Mouse (Mus musculus) heart, postnatal 0 days (tissue): Measurements from ENCODE around the gene Ncoa4. TPM values are rescaled to one million over a fixed set of nuclear protein-coding genes. Genes with fewer than 3 reads are reported as not detected.
"Not testable (repeated sequence)": the region's sequence is repeated elsewhere in the genome, so short reads cannot be mapped to it uniquely, and the experiment has no call there.

ENCODE experiments used
- ATAC-seq: fragments of 200-750 bp; cut with Nextera tagmentation; 2 replicates; pipeline ENCODE4 v1.8.0; 2017; ENCODE audit warnings: low read depth, moderate number of reproducible peaks, moderate library complexity; ENCODE audit not compliant: insufficient read depth
- DNase-seq: peaks from one replicate; pipeline ENCODE4 v3.0.0-alpha.2; 2016; ENCODE audit warnings: low spot score
- H3K27ac ChIP-seq: fragments of 300-500 bp; sonication (generic); 2 replicates; pipeline ENCODE4 v1.5.1; 2014; ENCODE audit warnings: low read depth, mild to moderate bottlenecking
- H3K27me3 ChIP-seq: fragments of 300-500 bp; sonication (generic); 2 replicates; pipeline ENCODE4 v1.6.1; 2014; ENCODE audit warnings: low read length, mixed read lengths; ENCODE audit not compliant: control insufficient read depth, insufficient read depth
- H3K36me3 ChIP-seq: fragments of 300-500 bp; sonication (generic); replicated peaks from 2 replicates; pipeline ENCODE4 v1.6.1; 2014; ENCODE audit warnings: low read length, mixed read lengths; ENCODE audit not compliant: control insufficient read depth, insufficient read depth
- H3K4me1 ChIP-seq: fragments of 300-500 bp; sonication (generic); 2 replicates; pipeline ENCODE4 v1.6.1; 2014; ENCODE audit warnings: antibody characterized with exemption; ENCODE audit not compliant: control insufficient read depth, insufficient read depth
- H3K4me2 ChIP-seq: fragments of 300-500 bp; sonication (generic); 2 replicates; pipeline ENCODE4 v1.6.1; 2014; ENCODE audit warnings: low read depth, mild to moderate bottlenecking, low read length, moderate library complexity
- H3K4me3 ChIP-seq: fragments of 300-500 bp; sonication (generic); 2 replicates; pipeline ENCODE4 v1.5.1; 2014; ENCODE audit warnings: low read depth, low read length
- H3K9ac ChIP-seq: fragments of 300-500 bp; sonication (generic); replicated peaks from 2 replicates; pipeline ENCODE4 v1.6.1; 2014; ENCODE audit warnings: low read depth, low read length, mixed read lengths
- H3K9me3 ChIP-seq: fragments of 300-500 bp; sonication (generic); replicated peaks from 2 replicates; pipeline ENCODE4 v1.6.1; 2016; ENCODE audit warnings: low read length; ENCODE audit not compliant: control insufficient read depth
- CTCF ChIP-seq: IDR thresholded peaks from 2 replicates; pipeline ENCODE4 v1.5.1; 2016; ENCODE audit warnings: antibody characterized with exemption, control low read depth, low read depth
- EP300 ChIP-seq: IDR thresholded peaks from 2 replicates; pipeline ENCODE4 v1.6.1; 2016; ENCODE audit warnings: antibody characterized with exemption, low read depth
- WGBS: fragments of 180-500 bp; shearing (Covaris S2); extraction: QIAGEN DNeasy Blood & Tissue Kit; methylation state at CpG from one replicate; pipeline ENCODE4 v1.1.7; 2014; 5-methylcytosine and 5-hydroxymethylcytosine counted together
- polyA plus RNA-seq: library from polyadenylated mRNA; unstranded; fragments of >200 nt; fragmentation: Nextera tagmentation; extraction: Ambion mirVana; gene quantifications from 2 replicates; pipeline ENCODE4 v1.2.1, GENCODE M21; 2015
- total RNA-seq: library from RNA; depleted of rRNA; stranded (reverse); fragments of >200 nt; gene quantifications from 2 replicates; pipeline ENCODE4 v1.2.3, GENCODE M21; 2014; ENCODE audit warnings: low replicate concordance

Gene Ncoa4
- total and polyA plus RNA-seq, 2 experiments from 2014 or later, result 62.1 to 137 TPM

GRCm38 (mm10) chr14:32190627-32191391 lies 31.1 kb downstream of the Ncoa4 start:
- ATAC-seq, result no peak
- peaks cover 73% of the 10 kb centered on the region for H3K36me3 ChIP-seq

GRCm38 (mm10) chr14:32191926-32192325 lies 32.3 kb downstream of the Ncoa4 start:
- Histone ChIP-seq H3K36me3 (peaks cover 67% of the 10 kb centered on the region), H3K9me3 (no peaks in the 10 kb centered on the region), H3K4me3 (no peak overlapping the region), H3K27me3 (no peaks in the 10 kb centered on the region), H3K9ac (no peak overlapping the region), H3K4me2 (no peak overlapping the region), H3K4me1 (no peaks in the 10 kb centered on the region), H3K27ac (no peak overlapping the region)
- ATAC-seq (no peak), DNase-seq (no peak)
- 56% methylated on average over 5 of the region's 5 CpGs for WGBS
- TF ChIP-seq CTCF (no peak), EP300 (no peak)

More at GRCm38 (mm10) chr14:32190627-32191391, 31.1 kb downstream of the Ncoa4 start:
- no peak overlapping the region for H3K27ac ChIP-seq
- H3K4me3 ChIP-seq, result no peak overlapping the region
- H3K9me3 ChIP-seq, result no peaks in the 10 kb centered on the region
- no peak overlapping the region for H3K4me2 ChIP-seq
- H3K4me1 ChIP-seq, result no peaks in the 10 kb centered on the region
- no peak overlapping the region for H3K9ac ChIP-seq
- TF ChIP-seq EP300, result no peak
- no peak for TF ChIP-seq CTCF
- no peaks in the 10 kb centered on the region for H3K27me3 ChIP-seq
- DNase-seq, result no peak
- WGBS, result 78% methylated on average over 6 of the region's 6 CpGs

GRCm38 (mm10) chr14:32192437-32192836 lies 32.8 kb downstream of the Ncoa4 start:
- Histone ChIP-seq H3K4me1 (no peaks in the 10 kb centered on the region), H3K27me3 (no peaks in the 10 kb centered on the region), H3K9me3 (no peaks in the 10 kb centered on the region), H3K4me3 (no peak overlapping the region), H3K36me3 (peaks cover 67% of the 10 kb centered on the region), H3K9ac (no peak overlapping the region), H3K27ac (no peak overlapping the region), H3K4me2 (no peak overlapping the region)
- 36% methylated on average over 3 of the region's 3 CpGs for WGBS
- TF ChIP-seq EP300, result no peak
- TF ChIP-seq CTCF, result peak; percentile 74
- peak; percentile 49; the same call in 1 of the 2 replicates for ATAC-seq
- DNase-seq, result peak; percentile 76

- not testable (repeated sequence) for H3K27me3 ChIP-seq, H3K27ac ChIP-seq, ATAC-seq, H3K4me3 ChIP-seq, H3K9me3 ChIP-seq, DNase-seq, H3K4me1 ChIP-seq, H3K9ac ChIP-seq, H3K4me2 ChIP-seq
- peaks cover 67% of the 10 kb centered on the region for H3K36me3 ChIP-seq
- 0 out of 2 replicates have a peak, but pooled peaks have one; percentile 3 for TF ChIP-seq CTCF
- WGBS, result 75% methylated on average over 5 of the region's 5 CpGs
These were observed 33.9 kb downstream of the Ncoa4 start for GRCm38 (mm10) chr14:32193557-32193956.

- H3K36me3 ChIP-seq, result peaks cover 23% of the 10 kb centered on the region
- H3K27ac ChIP-seq, result peak overlapping the region; percentile 89
- H3K9ac ChIP-seq, result peak overlapping the region; percentile 98
- no peaks in the 10 kb centered on the region for H3K27me3 ChIP-seq
- ATAC-seq (peak; percentile 39), DNase-seq (peak; percentile 17)
- H3K4me1 ChIP-seq, result peaks cover 21% of the 10 kb centered on the region
- TF ChIP-seq CTCF, result no peak
- TF ChIP-seq EP300, result no peak
- under 1% methylated on average over 25 of the region's 26 CpGs for WGBS
- peak overlapping the region; percentile 100 for H3K4me3 ChIP-seq
- H3K4me2 ChIP-seq, result peak overlapping the region; percentile 75
- no peaks in the 10 kb centered on the region for H3K9me3 ChIP-seq
These were observed 41.7 kb downstream of the Ncoa4 start for GRCm38 (mm10) chr14:32201354-32201753.
